Mouse (Mus musculus) monocyte, adult 2 months (primary cell): ENCODE data around the gene Ythdc1.
"Not testable (repeated sequence)": the region's sequence is repeated elsewhere in the genome, so short reads cannot be mapped to it uniquely, and the experiment has no call there.

Experiments
- DNase-seq, 2 experiments: peaks; one replicate each; pipeline ENCODE4 v3.0.0; 2022; ENCODE audit warnings: low spot score in 2 of 2, low read depth in 1 of 2

The Ythdc1 gene

GRCm38 (mm10) chr5:86803962-86804940 lies at the start of gene Ythdc1:
TSS of gene Ythdc1 (plus strand) at chr5:86804221.
- peak; percentile 70 to 83 for DNase-seq

GRCm38 (mm10) chr5:86769015-86769658 lies 34.9 kb upstream of the Ythdc1 start:
- no peak for DNase-seq

DNA sequence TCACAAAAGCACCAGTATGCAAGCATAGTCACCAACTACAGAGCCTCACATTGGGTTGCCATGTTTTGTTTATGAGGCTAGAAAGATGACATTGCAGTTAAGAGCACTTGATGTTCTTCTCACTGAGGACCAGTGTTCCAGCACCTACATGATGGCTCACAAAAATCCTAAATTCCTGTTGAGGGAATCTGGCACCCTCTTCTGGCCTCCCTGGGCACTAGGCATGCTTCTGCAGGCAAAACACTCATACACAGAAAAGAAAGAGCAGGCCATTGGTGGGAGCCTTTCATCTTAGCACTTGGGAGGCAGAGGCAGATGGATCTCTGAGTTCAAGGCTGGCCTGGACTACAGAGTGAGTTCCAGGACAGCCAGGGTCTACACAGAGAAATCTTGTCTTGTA lies 33.0 kb upstream of the Ythdc1 start:
- DNase-seq = no peak

DNA sequence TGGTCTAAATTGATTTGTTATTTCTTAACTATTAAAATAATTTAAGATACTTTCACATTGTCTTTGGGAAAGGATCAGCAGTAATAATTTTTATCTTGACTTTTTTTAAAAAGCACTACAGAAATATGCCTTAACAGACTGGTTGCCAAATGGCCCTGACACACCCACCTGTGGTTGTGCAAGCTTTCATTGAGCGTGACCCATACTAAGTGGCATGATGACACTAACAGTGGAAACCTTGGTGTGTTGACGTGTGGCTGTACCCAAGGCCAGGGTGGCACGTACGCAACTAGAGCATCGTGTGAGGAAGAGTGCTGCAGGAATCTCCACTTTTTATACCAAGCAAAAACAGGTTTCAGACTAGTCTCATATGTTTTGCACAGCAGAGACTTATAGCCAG lies 27.1 kb upstream of the Ythdc1 start:
- no peak for DNase-seq

DNA sequence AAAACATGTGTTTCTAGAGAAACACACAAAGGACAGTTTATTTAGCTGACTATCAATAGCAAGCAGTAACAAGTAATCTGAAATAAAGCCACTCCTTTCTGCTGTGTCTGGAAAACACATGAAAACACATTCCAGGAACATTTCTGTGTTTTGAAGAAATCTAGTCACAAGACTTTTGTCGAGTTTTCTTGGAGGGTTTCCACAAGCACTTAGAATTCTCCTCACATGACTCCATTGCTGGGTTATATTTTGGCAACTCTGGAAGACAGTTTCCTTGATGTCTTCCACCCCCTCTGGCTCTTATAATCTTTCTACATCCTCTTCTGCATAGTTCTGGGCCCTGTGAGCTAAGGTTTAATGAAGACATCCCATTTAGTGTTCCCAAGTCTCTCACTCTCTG lies 25.6 kb upstream of the Ythdc1 start:
- no peak for DNase-seq

- DNase-seq = no peak
Measured at GRCm38 (mm10) chr5:86783059-86783458, 21.0 kb upstream of the Ythdc1 start.

DNA sequence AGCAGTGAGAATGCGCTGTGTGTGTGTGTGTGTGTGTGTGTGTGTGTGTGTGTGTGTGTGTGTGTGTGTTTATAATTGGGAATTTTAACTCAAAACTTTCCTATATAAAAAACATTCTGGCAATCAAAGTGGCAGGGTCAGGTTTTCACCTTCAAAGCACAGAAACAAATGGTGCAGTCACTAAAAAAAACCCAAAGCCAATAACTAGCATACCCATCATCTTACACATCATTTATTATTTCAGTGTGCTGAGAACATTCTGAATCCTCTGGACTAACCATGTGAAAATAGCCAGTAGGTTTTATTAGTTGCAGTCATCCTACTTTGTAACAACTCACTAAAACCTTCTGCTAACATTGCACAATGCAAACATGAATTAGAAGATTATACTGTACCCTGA lies 19.8 kb upstream of the Ythdc1 start:
- no peak for DNase-seq

- DNase-seq = no peak
Measured at GRCm38 (mm10) chr5:86786798-86787197, 17.2 kb upstream of the Ythdc1 start.

- no peak for DNase-seq
Measured at GRCm38 (mm10) chr5:86789954-86790353, 14.1 kb upstream of the Ythdc1 start.

DNA sequence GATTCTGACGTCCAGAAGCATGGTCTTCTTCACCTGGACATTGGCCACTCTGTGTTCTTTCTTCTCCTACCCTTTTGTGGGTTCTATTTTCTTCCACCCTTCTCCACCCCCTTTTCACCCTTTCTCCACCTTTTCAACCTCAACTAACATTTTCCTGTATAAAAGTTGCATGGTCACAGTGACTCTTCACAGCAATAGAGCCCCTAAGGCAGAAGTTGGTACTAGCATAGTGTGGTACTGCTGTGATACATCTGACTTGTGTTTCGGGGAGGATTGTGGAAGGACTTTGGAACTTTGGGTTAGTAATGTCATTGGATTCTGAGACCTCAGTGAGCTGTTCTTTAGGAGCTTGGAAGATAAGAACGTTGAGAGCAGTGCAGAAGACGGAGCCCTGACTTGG lies 11.8 kb upstream of the Ythdc1 start:
- no peak for DNase-seq

GRCm38 (mm10) chr5:86792807-86793206 lies 11.2 kb upstream of the Ythdc1 start:
- DNase-seq = no peak

GRCm38 (mm10) chr5:86816795-86817194 lies 12.8 kb downstream of the Ythdc1 start:
- no peak for DNase-seq

- not testable (repeated sequence) for DNase-seq
Measured at GRCm38 (mm10) chr5:86836378-86836777, 32.4 kb downstream of the Ythdc1 start.

- no peak for DNase-seq
Measured at GRCm38 (mm10) chr5:86838110-86838509, 34.1 kb downstream of the Ythdc1 start.

DNA sequence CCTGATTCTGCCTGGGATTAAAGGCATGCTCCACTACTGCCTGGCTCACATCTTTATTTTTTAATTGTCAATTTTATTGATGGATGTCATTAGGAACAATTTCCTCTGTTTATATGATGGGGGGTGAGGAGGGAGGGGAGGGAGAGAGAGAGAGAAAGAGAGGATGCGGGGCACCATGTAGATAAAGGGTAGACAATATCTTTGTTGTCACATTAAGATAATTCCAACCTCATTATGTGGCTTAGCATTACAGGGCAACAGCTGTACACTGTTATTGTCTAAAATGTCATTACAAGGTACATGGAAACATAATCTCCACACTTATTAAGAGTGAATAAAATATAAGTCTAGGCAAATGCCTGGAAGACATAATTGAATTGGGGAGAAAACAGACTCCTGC lies 35.5 kb downstream of the Ythdc1 start:
- no peak for DNase-seq

DNA sequence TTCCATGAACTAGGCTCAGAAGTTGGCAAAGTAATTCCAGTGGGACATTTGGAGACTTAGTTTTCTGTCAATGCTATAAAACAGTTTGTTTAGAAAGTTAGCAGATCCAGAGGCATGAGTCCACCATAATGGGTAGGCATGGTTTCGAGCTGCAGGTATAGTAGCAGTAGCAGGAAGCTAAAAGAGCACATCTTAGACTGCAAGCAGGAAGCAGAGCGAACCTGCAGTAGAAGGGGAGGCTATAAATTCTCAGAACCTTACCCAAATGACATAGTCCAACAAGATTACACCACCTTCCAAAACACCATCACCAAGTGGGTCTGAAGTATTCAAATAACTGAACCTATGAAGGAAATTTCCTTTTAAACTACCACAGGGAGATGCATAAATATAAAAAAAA lies 36.2 kb downstream of the Ythdc1 start:
- no peak for DNase-seq

DNA sequence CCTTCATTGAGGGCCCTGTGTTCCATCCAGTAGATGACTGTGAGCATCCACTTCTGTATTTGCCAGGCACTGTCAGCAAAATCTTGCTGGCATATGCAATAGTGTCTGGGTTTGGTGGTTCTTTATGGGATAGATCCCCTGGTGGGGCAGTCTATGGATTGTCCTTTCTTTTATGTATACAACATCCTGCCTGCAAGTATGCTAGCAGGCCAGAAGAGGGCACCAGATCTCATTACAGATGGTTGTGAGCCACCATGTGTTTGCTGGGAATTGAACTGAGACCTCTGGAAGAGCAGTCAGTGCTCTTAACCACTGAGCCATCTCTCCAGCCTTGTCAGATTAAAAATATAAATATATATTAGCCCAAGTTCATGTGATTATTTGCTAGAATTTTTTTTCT lies 37.2 kb downstream of the Ythdc1 start:
- DNase-seq = not testable (repeated sequence)

- no peak for DNase-seq
Measured at GRCm38 (mm10) chr5:86850104-86850503, 46.1 kb downstream of the Ythdc1 start.

GRCm38 (mm10) chr5:86851658-86852057 lies 47.6 kb downstream of the Ythdc1 start:
- no peak for DNase-seq

GRCm38 (mm10) chr5:86856505-86856904 lies 52.5 kb downstream of the Ythdc1 start:
- not testable (repeated sequence) for DNase-seq

DNA sequence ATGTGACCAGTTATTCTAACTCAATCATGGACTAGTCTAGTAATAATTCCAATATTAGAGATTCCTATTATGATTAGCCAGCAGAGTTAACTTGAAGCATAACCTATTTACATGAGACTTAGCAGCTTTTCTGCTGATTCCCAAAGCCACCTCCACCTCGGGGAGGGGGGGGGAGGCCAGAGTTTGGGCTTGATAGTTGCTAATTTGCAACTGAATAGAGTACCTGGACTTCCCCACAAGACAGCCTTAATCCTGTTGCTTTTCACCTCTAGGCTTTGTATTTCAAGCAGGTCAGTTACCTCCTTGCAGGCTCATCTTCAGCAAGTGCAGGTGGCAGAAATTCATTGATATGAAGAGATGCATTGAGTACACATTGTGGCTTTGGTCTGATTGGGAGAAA lies 53.7 kb downstream of the Ythdc1 start:
- DNase-seq = no peak

DNA sequence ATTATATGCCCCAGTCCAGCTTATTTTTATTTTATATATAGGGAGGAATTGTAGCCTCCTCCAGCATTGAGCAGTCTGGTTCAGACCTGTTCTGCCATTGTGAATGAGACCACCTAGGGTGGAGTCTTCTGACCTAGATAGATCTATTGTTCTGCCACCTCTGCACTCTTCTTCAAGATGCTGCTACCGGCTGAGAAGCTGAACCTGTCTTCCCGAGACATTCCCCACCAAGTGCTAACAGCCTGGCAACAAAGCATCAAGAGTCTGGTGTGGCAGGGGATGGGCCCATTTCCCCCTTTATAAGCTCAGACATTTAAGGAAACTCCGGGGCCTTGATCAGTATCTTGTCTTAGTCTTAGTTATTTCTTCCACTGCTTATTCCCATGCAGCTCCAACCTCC lies 54.3 kb downstream of the Ythdc1 start:
- no peak for DNase-seq
